Mouse (Mus musculus) gonadal fat pad, adult 2 months (tissue): Measurements from ENCODE around the gene Il17re. TPM values are rescaled to one million over a fixed set of nuclear protein-coding genes. Genes with fewer than 3 reads are reported as not detected.

Experiments used
- DNase-seq: peaks from one replicate; pipeline ENCODE4 v3.0.0-alpha.2; 2012; ENCODE audit warnings: low read depth
- polyA plus RNA-seq: library from polyadenylated mRNA; depleted of rRNA; stranded (reverse); fragments of >200 nt; gene quantifications from 2 replicates; pipeline ENCODE4 v1.2.3, GENCODE M21; 2012; rRNA removed

Gene Il17re
- polyA plus RNA-seq = 18.2 and 18.9 TPM in 2 replicates

- no peak for DNase-seq
These were observed at the start of gene Il17re for GRCm38 (mm10) chr6:113457952-113458534. Gene Il17re (plus strand): TSS chr6:113458484.

GRCm38 (mm10) chr6:113410001-113410400 lies 48.3 kb upstream of the Il17re start:
- DNase-seq = no peak

GRCm38 (mm10) chr6:113416416-113416815 lies 41.9 kb upstream of the Il17re start:
- no peak for DNase-seq

GRCm38 (mm10) chr6:113418441-113419198 lies 39.7 kb upstream of the Il17re start:
- no peak for DNase-seq

GRCm38 (mm10) chr6:113419199-113419587 lies 39.1 kb upstream of the Il17re start, which contains the start of gene Rpusd3:
Gene Rpusd3 (minus strand): TSS chr6:113419340.
- no peak for DNase-seq

- no peak for DNase-seq
These were observed 35.3 kb upstream of the Il17re start for GRCm38 (mm10) chr6:113423000-113423399.

GRCm38 (mm10) chr6:113424187-113424586 lies 34.1 kb upstream of the Il17re start:
- no peak for DNase-seq

- DNase-seq = no peak
These were observed 31.6 kb upstream of the Il17re start for GRCm38 (mm10) chr6:113426696-113427095.

- DNase-seq = no peak
These were observed 30.9 kb upstream of the Il17re start for GRCm38 (mm10) chr6:113427397-113427796.

GRCm38 (mm10) chr6:113428006-113428405 lies 30.3 kb upstream of the Il17re start:
- DNase-seq = no peak

- DNase-seq = no peak
These were observed 28.3 kb upstream of the Il17re start for GRCm38 (mm10) chr6:113429965-113430364.

- DNase-seq = no peak
These were observed 27.4 kb upstream of the Il17re start for GRCm38 (mm10) chr6:113430846-113431245.

GRCm38 (mm10) chr6:113431801-113432200 lies 26.5 kb upstream of the Il17re start:
- no peak for DNase-seq

- no peak for DNase-seq
These were observed 24.6 kb upstream of the Il17re start for GRCm38 (mm10) chr6:113433661-113434060.

GRCm38 (mm10) chr6:113434691-113435090 lies 23.6 kb upstream of the Il17re start:
- no peak for DNase-seq

GRCm38 (mm10) chr6:113435664-113436205 lies 22.5 kb upstream of the Il17re start, which contains the start of gene Cidec:
Gene Cidec (minus strand): TSS chr6:113435760.
- no peak for DNase-seq

GRCm38 (mm10) chr6:113437135-113437534 lies 21.1 kb upstream of the Il17re start:
- DNase-seq = no peak

- no peak for DNase-seq
These were observed 19.4 kb upstream of the Il17re start for GRCm38 (mm10) chr6:113438721-113439430.

- DNase-seq = no peak
These were observed 17.6 kb upstream of the Il17re start for GRCm38 (mm10) chr6:113440686-113441085.

- DNase-seq = no peak
These were observed 17.1 kb upstream of the Il17re start for GRCm38 (mm10) chr6:113441147-113441680.

GRCm38 (mm10) chr6:113442087-113442441 lies 16.2 kb upstream of the Il17re start:
- no peak for DNase-seq

GRCm38 (mm10) chr6:113442442-113443090 lies 15.7 kb upstream of the Il17re start, which contains the start of gene Jagn1:
Gene Jagn1 (plus strand): TSS chr6:113442569.
- DNase-seq = no peak
